Mouse (Mus musculus): ENCODE results near the gene Marc1.

The Marc1 gene

GRCm38 (mm10) chr1:184810780-184811575 is at the start of gene Marc1:
Gene Marc1, minus strand, starts transcription at chr1:184811313.
- DNase-seq (ENCODE audit: low read depth, low spot score): no peak

- DNase-seq (ENCODE audit: low read depth, low spot score): no peak
These were observed 49.2 kb upstream of the Marc1 start for GRCm38 (mm10) chr1:184860276-184860675.

GRCm38 (mm10) chr1:184858253-184858652 is 47.1 kb upstream of the Marc1 start:
- DNase-seq (ENCODE audit: low read depth, low spot score): no peak

- DNase-seq (ENCODE audit: low read depth, low spot score): no peak
These were observed 46.1 kb upstream of the Marc1 start for GRCm38 (mm10) chr1:184857216-184857615.

- no peak for DNase-seq (ENCODE audit: low read depth, low spot score)
These were observed 42.8 kb upstream of the Marc1 start for GRCm38 (mm10) chr1:184853922-184854321.

- DNase-seq (ENCODE audit: low read depth, low spot score): no peak
These were observed 42.2 kb upstream of the Marc1 start for GRCm38 (mm10) chr1:184853339-184853738.

- peak; percentile 69 for DNase-seq (ENCODE audit: low read depth, low spot score)
These were observed 40.9 kb upstream of the Marc1 start for GRCm38 (mm10) chr1:184851741-184852618.

- no peak for DNase-seq (ENCODE audit: low read depth, low spot score)
These were observed 40.1 kb upstream of the Marc1 start for GRCm38 (mm10) chr1:184851166-184851565.

- DNase-seq (ENCODE audit: low read depth, low spot score): no peak
These were observed 35.9 kb upstream of the Marc1 start for GRCm38 (mm10) chr1:184846973-184847372.

- DNase-seq (ENCODE audit: low read depth, low spot score): no peak
These were observed 35.1 kb upstream of the Marc1 start, which contains the start of gene Marc2 for GRCm38 (mm10) chr1:184846092-184846750. Gene Marc2, minus strand, starts transcription at chr1:184846451.

GRCm38 (mm10) chr1:184845111-184846071 is 34.3 kb upstream of the Marc1 start:
- peak; percentile 73 for DNase-seq (ENCODE audit: low read depth, low spot score)

GRCm38 (mm10) chr1:184844326-184845066 is 33.4 kb upstream of the Marc1 start:
- no peak for DNase-seq (ENCODE audit: low read depth, low spot score)

- no peak for DNase-seq (ENCODE audit: low read depth, low spot score)
These were observed 26.5 kb upstream of the Marc1 start for GRCm38 (mm10) chr1:184837649-184838048.

GRCm38 (mm10) chr1:184836350-184836749 is 25.2 kb upstream of the Marc1 start:
- DNase-seq (ENCODE audit: low read depth, low spot score): no peak

- no peak for DNase-seq (ENCODE audit: low read depth, low spot score)
These were observed 22.4 kb upstream of the Marc1 start for GRCm38 (mm10) chr1:184833499-184833898.

GRCm38 (mm10) chr1:184832211-184832610 is 21.1 kb upstream of the Marc1 start:
- DNase-seq (ENCODE audit: low read depth, low spot score): no peak

GRCm38 (mm10) chr1:184829897-184830296 is 18.8 kb upstream of the Marc1 start:
- DNase-seq (ENCODE audit: low read depth, low spot score): no peak

GRCm38 (mm10) chr1:184827175-184827701 is 16.1 kb upstream of the Marc1 start:
- no peak for DNase-seq (ENCODE audit: low read depth, low spot score)

GRCm38 (mm10) chr1:184825093-184825492 is 14.0 kb upstream of the Marc1 start:
- DNase-seq (ENCODE audit: low read depth, low spot score): no peak

GRCm38 (mm10) chr1:184824439-184824851 is 13.3 kb upstream of the Marc1 start:
- DNase-seq (ENCODE audit: low read depth, low spot score): peak; percentile 76
